Mouse (Mus musculus): ENCODE measurements around the gene Prkacb. TPM values are rescaled to one million over a fixed set of nuclear protein-coding genes. Genes with fewer than 3 reads are reported as not detected.

The Prkacb gene
- polyA plus RNA-seq, 1 experiment from 2014 or later, result 92.2 TPM

DNA sequence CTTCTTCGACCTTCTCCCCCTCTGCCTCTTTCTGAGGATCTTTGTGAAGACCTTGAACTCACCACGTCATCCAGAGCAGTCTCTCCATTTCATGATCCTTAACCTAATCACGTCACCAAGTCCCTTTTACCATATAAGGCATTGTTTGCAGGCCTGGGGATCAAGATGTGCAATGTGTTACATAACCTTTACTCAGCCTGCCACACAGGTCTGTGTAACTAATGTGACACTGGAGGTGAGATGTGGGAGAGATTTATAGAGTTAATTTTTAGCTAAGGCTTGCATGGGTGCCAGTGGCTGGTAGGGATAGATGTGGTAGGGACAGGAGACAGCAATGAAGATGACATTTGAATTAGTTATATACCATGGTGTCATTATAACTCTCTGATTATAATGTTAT is 104.4 kb downstream of the Prkacb start:
- Histone ChIP-seq H3K4me1 (no peaks in the 10 kb centered on the region), H3K36me3 (replicated peaks) (no peaks in the 10 kb centered on the region), H3K4me3 (replicated peaks) (no peak overlapping the region), H3K4me2 (no peak overlapping the region), H3K27ac (no peak overlapping the region), H3K9ac (no peak overlapping the region), H3K27me3 (no peaks in the 10 kb centered on the region), H3K9me3 (no peaks in the 10 kb centered on the region; the same call in 1 of the 2 replicates)
- no peak for ATAC-seq (ENCODE audit: low FRiP score)
- WGBS, result 81% methylated on average over 3 of the region's 3 CpGs

DNA sequence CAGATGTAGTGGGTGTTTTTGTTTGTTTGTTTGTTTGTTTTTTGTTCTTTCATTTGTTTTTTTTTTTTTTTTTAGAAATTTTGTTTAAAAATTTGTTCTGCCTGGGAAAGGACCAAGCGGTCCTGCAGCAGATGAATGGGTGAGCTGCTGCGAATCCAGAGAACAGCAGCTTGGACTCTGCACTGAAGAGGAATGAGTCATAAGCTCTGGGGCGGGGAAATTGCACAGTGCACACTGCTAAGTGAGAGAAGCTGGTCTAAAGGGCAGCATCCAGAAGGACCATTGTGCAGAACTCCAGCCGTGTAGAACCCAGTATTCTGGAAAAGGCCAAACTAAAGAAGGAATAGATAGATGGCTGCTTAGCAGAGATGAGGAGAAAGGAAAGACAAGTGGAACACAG is 108.7 kb downstream of the Prkacb start:
- 91% methylated on average over 4 of the region's 4 CpGs for WGBS
- Histone ChIP-seq H3K9ac (no peak overlapping the region), H3K36me3 (replicated peaks) (no peaks in the 10 kb centered on the region), H3K4me3 (replicated peaks) (no peak overlapping the region), H3K27ac (no peak overlapping the region), H3K4me2 (no peak overlapping the region), H3K9me3 (no peaks in the 10 kb centered on the region; the same call in 1 of the 2 replicates), H3K27me3 (no peaks in the 10 kb centered on the region), H3K4me1 (no peaks in the 10 kb centered on the region)
- ATAC-seq (ENCODE audit: low FRiP score), result no peak

DNA sequence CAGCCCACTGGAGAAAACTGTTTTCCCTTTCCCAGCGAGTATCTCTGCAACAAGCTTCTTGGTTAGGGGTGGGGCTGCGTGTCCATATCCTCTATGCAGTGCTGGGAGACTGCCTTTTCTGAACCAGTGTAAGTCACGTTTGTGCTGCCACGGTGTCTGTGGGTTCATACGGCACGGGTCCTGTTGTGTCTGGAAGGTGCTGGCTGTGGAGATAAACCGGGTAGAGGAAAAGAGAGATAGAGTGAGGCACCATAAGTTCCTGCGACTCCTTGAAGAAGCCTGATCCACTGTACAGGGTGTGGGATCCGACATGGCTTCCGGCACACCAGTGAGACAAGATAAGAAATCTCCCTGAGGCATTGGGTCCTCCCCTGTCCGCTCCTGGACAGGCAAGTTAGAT is 112.7 kb downstream of the Prkacb start:
- Histone ChIP-seq H3K36me3 (replicated peaks) (no peaks in the 10 kb centered on the region), H3K27ac (no peak overlapping the region), H3K4me1 (no peaks in the 10 kb centered on the region), H3K27me3 (no peaks in the 10 kb centered on the region), H3K9me3 (no peaks in the 10 kb centered on the region), H3K9ac (no peak overlapping the region), H3K4me3 (replicated peaks) (no peak overlapping the region), H3K4me2 (no peak overlapping the region)
- 85% methylated on average over 11 of the region's 11 CpGs for WGBS
- ATAC-seq (ENCODE audit: low FRiP score), result no peak

DNA sequence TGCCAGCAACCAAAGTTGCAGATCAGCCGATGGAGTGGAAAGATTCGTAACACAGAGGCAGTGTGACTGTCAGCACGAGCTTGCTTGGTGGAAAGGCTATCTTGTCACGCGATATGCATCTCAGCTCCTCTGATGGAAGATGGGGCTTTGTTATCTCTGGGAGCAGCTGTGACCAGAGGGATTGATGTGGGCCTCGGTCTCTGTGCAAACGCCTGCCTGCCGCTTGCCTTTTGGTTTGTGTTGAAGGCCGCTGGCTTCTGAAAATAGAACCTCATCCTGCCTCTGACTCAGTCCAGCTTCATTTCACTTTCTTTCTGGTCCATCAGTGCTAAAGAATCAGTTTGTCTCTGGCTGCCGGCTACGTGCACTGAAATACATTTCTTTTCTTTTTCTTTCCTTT is 113.8 kb downstream of the Prkacb start:
- no peak for ATAC-seq (ENCODE audit: low FRiP score)
- Histone ChIP-seq H3K4me2 (no peak overlapping the region), H3K4me1 (no peaks in the 10 kb centered on the region), H3K27ac (no peak overlapping the region), H3K36me3 (replicated peaks) (no peaks in the 10 kb centered on the region), H3K4me3 (replicated peaks) (no peak overlapping the region), H3K9ac (no peak overlapping the region), H3K27me3 (no peaks in the 10 kb centered on the region), H3K9me3 (no peaks in the 10 kb centered on the region)
- 79% methylated on average over 11 of the region's 11 CpGs for WGBS

DNA sequence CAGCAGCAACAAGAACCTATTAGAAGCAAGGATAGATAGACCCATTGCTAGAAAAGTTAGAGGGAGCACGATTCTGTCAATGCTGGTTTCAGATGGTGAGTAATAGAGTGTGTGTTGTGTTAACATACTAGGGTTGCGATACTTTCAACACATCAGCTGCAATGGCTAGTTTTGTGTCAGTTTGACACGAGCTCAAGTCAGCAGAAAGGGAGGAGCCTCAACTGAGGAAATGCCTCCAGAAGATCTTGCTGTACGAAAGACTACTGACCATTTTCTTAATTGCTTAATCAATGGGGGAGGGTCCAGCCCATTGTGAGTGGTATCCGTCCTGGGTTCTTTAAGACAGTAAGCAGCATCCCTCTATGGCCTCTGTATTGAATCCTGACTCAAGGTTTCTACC is 120.2 kb downstream of the Prkacb start:
- 79% methylated on average over 5 of the region's 5 CpGs for WGBS
- ATAC-seq (ENCODE audit: low FRiP score), result no peak
- no peaks in the 10 kb centered on the region for H3K36me3 ChIP-seq (replicated peaks)
- no peak overlapping the region for H3K27ac ChIP-seq
- H3K4me2 ChIP-seq, result no peak overlapping the region
- H3K27me3 ChIP-seq, result no peaks in the 10 kb centered on the region
- no peak overlapping the region for H3K4me3 ChIP-seq (replicated peaks)
- H3K9me3 ChIP-seq, result no peaks in the 10 kb centered on the region
- no peaks in the 10 kb centered on the region for H3K4me1 ChIP-seq
- H3K9ac ChIP-seq, result no peak overlapping the region

DNA sequence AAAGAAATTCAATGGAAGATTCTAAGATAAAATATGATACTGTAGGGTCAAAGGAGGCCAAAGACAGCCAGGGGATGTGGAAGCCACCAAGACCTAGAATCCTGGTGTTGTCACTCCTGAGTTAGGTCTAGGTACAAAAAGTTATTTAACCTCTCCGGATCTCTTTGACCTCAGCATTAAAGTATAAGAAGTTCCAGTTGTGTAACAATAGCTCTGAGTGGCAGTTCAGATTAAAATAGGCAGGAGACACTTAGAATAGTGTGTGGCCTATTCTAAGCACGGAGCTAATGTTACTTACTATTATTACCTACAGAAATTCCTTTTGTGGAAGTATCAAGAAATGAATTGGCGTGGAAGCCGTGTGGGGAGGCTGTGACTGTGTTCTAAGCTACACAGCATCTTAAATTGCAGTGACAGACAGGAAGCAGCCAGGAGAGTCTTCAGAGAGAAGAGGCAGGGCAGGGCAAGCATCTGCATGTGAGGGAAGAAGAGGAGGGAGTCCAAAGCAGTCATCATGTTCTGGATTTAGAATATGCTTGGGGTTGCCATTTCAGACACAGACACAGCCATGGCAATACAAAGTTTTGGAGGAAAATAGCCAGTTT is 125.6 kb downstream of the Prkacb start:
- Histone ChIP-seq H3K4me2 (no peak overlapping the region), H3K27me3 (peaks cover 18% of the 10 kb centered on the region), H3K4me1 (peaks cover 11% of the 10 kb centered on the region), H3K9ac (no peak overlapping the region), H3K27ac (no peak overlapping the region), H3K36me3 (replicated peaks) (no peaks in the 10 kb centered on the region), H3K9me3 (no peaks in the 10 kb centered on the region), H3K4me3 (replicated peaks) (no peak overlapping the region)
- 79% methylated on average over 4 of the region's 4 CpGs for WGBS
- ATAC-seq (ENCODE audit: low FRiP score), result no peak

DNA sequence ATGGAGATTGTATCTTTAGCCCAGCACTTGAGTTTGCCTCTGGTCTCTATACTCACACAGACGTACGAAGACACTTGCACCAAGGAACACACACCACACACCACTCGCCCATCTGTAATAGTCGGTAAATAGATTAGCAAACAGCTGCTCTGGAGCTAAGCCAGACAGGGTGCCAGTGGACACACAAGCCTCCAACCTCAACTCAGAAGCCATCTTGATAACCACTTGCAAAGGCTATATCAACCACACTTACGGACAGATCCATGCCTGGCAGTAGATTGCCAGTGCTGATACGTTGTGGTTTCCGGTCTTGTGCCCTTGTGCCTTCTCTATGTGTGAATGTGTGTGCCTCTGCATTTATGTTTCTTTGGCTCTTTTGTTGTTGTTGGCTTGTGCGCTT is 126.4 kb downstream of the Prkacb start:
- 89% methylated on average over 8 of the region's 8 CpGs for WGBS
- Histone ChIP-seq H3K27ac (no peak overlapping the region), H3K9me3 (no peaks in the 10 kb centered on the region)

DNA sequence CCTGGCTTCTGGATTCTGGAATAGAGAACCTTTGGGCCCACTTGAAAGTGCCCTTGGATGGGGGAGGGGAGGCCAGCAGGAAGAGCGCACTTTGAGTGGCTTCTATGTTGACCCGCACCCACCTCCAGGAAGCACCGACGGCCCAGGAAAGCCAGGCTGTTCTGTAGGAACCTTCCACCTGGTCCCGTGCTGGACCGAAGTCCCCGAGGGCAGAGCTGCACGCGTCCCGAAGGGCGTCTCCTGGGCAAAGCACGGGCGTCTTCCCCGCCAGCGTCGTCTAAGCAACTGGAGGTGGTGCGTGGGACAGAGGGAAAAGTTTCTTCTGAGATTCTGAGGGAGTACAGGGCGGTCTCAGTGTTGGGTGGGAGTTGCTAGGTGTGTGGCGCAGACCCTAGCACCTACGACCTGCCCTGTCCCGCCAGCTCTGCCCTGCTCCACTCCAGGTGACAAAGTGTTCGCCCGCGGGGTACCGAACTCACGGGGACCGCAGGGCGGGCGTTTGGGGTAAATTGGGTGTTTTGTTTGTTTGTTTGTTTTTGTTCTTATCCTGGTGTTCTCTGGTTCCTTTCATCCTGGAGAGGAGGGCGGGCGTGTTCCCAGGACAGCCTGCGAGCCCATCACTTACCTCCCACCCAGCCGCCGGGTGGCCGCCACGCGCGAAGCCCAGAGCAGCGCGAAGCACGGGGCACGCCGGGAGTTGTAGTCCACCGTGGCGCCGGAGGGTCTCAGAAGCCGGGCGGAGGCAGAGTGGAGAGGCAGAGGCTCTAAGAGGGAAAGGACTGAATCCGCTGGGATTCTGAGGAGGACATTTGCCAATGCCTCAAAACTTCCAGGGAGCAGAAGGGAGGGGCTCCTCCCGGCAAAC is 127.7 kb downstream of the Prkacb start, which contains the start of gene Samd13:
Gene Samd13 (minus strand): TSS at position 782 of the 865 bp plus-strand sequence.
- Histone ChIP-seq H3K9me3 (no peaks in the 10 kb centered on the region), H3K4me1 (peaks cover 17% of the 10 kb centered on the region), H3K4me3 (replicated peaks) (peak within 1 kb of the TSS; percentile 55), H3K27ac (no peak within 1 kb of the TSS), H3K9ac (peak within 1 kb of the TSS; percentile 56), H3K27me3 (peaks cover 18% of the 10 kb centered on the region), H3K4me2 (peak within 1 kb of the TSS; percentile 87), H3K36me3 (replicated peaks) (no peaks in the 10 kb centered on the region)
- ATAC-seq (ENCODE audit: low FRiP score), result peak; percentile 94
- 5% methylated on average over 50 of the region's 50 CpGs for WGBS

More for the DNA sequence above, 126.4 kb downstream of the Prkacb start:
- no peaks in the 10 kb centered on the region for H3K36me3 ChIP-seq (replicated peaks)
- peaks cover 18% of the 10 kb centered on the region for H3K27me3 ChIP-seq
- H3K4me1 ChIP-seq, result peaks cover 17% of the 10 kb centered on the region
- no peak for ATAC-seq (ENCODE audit: low FRiP score)
- no peak overlapping the region for H3K4me2 ChIP-seq
- no peak overlapping the region for H3K9ac ChIP-seq
- no peak overlapping the region for H3K4me3 ChIP-seq (replicated peaks)

DNA sequence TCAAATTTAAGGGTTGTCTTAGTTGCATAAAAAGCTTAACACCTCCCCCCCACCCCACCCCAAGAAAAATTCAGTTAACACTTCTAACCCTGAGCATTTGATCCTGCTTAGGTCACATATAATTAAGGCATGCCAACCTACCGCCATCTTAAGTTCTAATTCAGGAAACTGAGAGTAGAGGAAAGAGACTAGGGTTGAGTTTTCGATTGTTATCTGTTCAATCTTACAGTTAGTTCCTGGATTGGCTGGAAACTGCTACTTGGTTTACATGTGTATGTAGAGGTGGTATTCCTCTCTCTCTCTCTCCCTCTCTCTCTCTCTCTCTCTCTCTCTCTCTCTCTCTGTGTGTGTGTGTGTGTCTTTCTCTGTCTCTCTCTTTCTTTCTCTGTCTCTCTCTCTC is 129.7 kb downstream of the Prkacb start:
- H3K4me1 ChIP-seq, result peaks cover 17% of the 10 kb centered on the region
- H3K27ac ChIP-seq, result no peak overlapping the region
- H3K36me3 ChIP-seq (replicated peaks), result no peaks in the 10 kb centered on the region
- WGBS, result 88% methylated on average over 2 of the region's 2 CpGs
- H3K4me2 ChIP-seq, result no peak overlapping the region
- ATAC-seq (ENCODE audit: low FRiP score), result no peak
- no peaks in the 10 kb centered on the region for H3K9me3 ChIP-seq
- no peak overlapping the region for H3K9ac ChIP-seq
- H3K4me3 ChIP-seq (replicated peaks), result no peak overlapping the region
- H3K27me3 ChIP-seq, result peaks cover 18% of the 10 kb centered on the region

DNA sequence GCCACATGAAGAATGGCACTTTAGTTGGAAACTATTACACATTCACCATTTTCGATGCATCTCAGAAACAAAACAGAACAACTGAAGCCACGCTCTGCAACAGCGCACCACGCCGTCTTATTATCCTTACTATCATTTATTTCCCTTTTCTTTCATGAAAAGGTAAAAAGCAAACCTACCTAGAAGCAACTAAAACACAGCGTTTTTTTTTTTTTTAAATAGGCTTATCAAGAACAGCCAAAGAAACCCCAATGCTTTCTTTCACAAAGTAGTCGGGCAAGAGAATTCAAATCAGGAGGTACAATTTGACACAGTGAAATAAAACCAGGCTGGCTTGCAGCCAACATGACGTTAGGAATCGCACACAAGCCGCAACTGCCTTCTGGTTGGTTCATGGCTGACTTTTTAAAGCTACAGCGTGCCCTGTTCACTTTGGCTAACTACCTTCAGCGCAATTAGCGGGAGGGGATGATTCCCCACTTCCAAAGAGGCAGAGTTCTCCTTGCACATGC is 130.6 kb downstream of the Prkacb start:
- no peak for ATAC-seq (ENCODE audit: low FRiP score)
- Histone ChIP-seq H3K9me3 (no peaks in the 10 kb centered on the region), H3K4me2 (peak overlapping the region; percentile 41), H3K4me3 (replicated peaks) (no peak overlapping the region; the same call in 1 of the 2 replicates), H3K36me3 (replicated peaks) (no peaks in the 10 kb centered on the region), H3K27me3 (peaks cover 18% of the 10 kb centered on the region), H3K4me1 (peaks cover 17% of the 10 kb centered on the region), H3K9ac (no peak overlapping the region), H3K27ac (peak overlapping the region; percentile 36; the same call in 1 of the 2 replicates)
- 46% methylated on average over 13 of the region's 13 CpGs for WGBS

DNA sequence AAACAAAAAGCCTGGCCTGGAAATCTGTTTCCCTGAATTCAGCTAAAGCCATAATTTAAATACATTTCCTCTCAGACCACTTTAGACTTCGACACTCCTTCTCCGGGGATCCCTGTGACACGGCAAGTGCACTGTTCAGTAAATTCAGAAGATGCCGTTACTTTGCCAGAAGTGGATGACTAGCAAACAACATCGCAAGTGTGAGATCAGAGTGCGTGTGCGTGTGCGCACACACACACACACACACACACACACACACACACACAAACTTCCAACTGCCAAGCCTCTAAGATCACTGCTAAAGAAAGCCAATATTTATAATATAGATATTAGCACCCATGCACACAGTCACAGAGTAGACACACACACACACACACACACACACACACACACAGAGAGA is 131.1 kb downstream of the Prkacb start:
- WGBS, result 76% methylated on average over 8 of the region's 8 CpGs
- H3K36me3 ChIP-seq (replicated peaks), result no peaks in the 10 kb centered on the region
- H3K4me3 ChIP-seq (replicated peaks), result no peak overlapping the region
- ATAC-seq (ENCODE audit: low FRiP score), result no peak
- H3K4me2 ChIP-seq, result peak overlapping the region; percentile 41; the same call in 1 of the 2 replicates
- H3K9me3 ChIP-seq, result no peaks in the 10 kb centered on the region
- peaks cover 18% of the 10 kb centered on the region for H3K27me3 ChIP-seq
- peaks cover 17% of the 10 kb centered on the region for H3K4me1 ChIP-seq
- H3K27ac ChIP-seq, result no peak overlapping the region
- no peak overlapping the region for H3K9ac ChIP-seq

DNA sequence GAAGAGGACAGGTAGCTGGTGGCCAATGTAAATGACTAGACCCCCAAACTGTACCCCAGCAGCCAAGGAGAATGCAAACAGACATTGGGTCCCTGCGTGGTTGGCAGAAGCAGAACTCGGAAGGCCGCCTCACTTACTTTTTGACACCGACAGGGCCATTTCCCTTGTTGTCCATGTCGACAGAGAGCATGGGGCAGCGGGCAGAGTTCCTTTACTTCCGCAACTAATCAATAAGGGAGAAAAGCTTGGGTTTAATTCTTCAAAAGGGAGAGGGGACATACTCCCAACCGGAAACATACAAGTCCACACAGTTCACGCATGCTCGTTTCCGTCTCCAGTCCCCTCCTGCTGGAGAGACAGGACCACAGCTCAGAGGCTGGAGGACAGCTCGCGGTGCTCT is 132.2 kb downstream of the Prkacb start:
- Histone ChIP-seq H3K36me3 (replicated peaks) (no peaks in the 10 kb centered on the region), H3K4me2 (no peak overlapping the region), H3K4me3 (replicated peaks) (no peak overlapping the region), H3K4me1 (peaks cover 16% of the 10 kb centered on the region), H3K27ac (no peak overlapping the region), H3K9me3 (no peaks in the 10 kb centered on the region), H3K27me3 (peaks cover 11% of the 10 kb centered on the region), H3K9ac (no peak overlapping the region)
- 94% methylated on average over 13 of the region's 13 CpGs for WGBS
- no peak for ATAC-seq (ENCODE audit: low FRiP score)

Data from forebrain, embryonic 12.5 days (tissue).